Mouse (Mus musculus) hindbrain, embryonic 12.5 days (tissue): ENCODE measurements around the gene Pde2a. TPM values are rescaled to one million over a fixed set of nuclear protein-coding genes. Genes with fewer than 3 reads are reported as not detected.
A peak's percentile ranks its signal among the peaks of the same experiment; 100 is the strongest.

Experiments
- ATAC-seq: fragments of 200-750 bp; cut with Nextera tagmentation; 2 replicates; pipeline ENCODE4 v1.8.0; 2017; ENCODE audit warnings: moderate TSS enrichment; ENCODE audit not compliant: low FRiP score
- H3K27ac ChIP-seq: fragments of 300-500 bp; sonication (generic); 2 replicates; pipeline ENCODE4 v1.5.1; 2016; ENCODE audit warnings: mild to moderate bottlenecking
- H3K27me3 ChIP-seq: fragments of 300-500 bp; sonication (generic); 2 replicates; pipeline ENCODE4 v1.6.1; 2016; ENCODE audit warnings: mild to moderate bottlenecking
- H3K36me3 ChIP-seq: fragments of 300-500 bp; sonication (generic); 2 replicates; pipeline ENCODE4 v1.6.1; 2016; ENCODE audit warnings: mild to moderate bottlenecking
- H3K4me1 ChIP-seq: fragments of 300-500 bp; sonication (generic); 2 replicates; pipeline ENCODE4 v1.6.1; 2016
- H3K4me2 ChIP-seq: fragments of 300-500 bp; sonication (generic); replicated peaks from 2 replicates; pipeline ENCODE4 v1.6.1; 2016; ENCODE audit warnings: mild to moderate bottlenecking
- H3K4me3 ChIP-seq: fragments of 300-500 bp; sonication (generic); 2 replicates; pipeline ENCODE4 v1.5.1; 2016; ENCODE audit warnings: mild to moderate bottlenecking
- H3K9ac ChIP-seq: fragments of 300-500 bp; sonication (generic); 2 replicates; pipeline ENCODE4 v1.6.1; 2016; ENCODE audit warnings: mild to moderate bottlenecking, moderate library complexity
- H3K9me3 ChIP-seq: fragments of 300-500 bp; sonication (generic); replicated peaks from 2 replicates; pipeline ENCODE4 v1.6.1; 2016; ENCODE audit warnings: mild to moderate bottlenecking
- WGBS: fragments of 180-500 bp; shearing (Covaris S2); methylation state at CpG from one replicate; pipeline ENCODE4 v1.1.7; 2016; 5-methylcytosine and 5-hydroxymethylcytosine counted together
- polyA plus RNA-seq: library from polyadenylated mRNA; unstranded; fragments of >200 nt; fragmentation: Nextera tagmentation; extraction: Ambion mirVana; gene quantifications from 2 replicates; pipeline ENCODE4 v1.2.1, GENCODE M21; 2016

The Pde2a gene
- polyA plus RNA-seq, 1 experiment from 2014 or later: 26.9 TPM

- H3K9ac ChIP-seq: no peak overlapping the region
- no peaks in the 10 kb centered on the region; the same call in 1 of the 2 replicates for H3K4me1 ChIP-seq
- H3K27ac ChIP-seq: no peak overlapping the region
- no peaks in the 10 kb centered on the region for H3K9me3 ChIP-seq
- H3K36me3 ChIP-seq: no peaks in the 10 kb centered on the region
- H3K4me3 ChIP-seq: no peak overlapping the region
- ATAC-seq: peak; percentile 41; the same call in 1 of the 2 replicates
- H3K27me3 ChIP-seq: no peaks in the 10 kb centered on the region
- 63% methylated on average over 8 of the region's 8 CpGs for WGBS
- H3K4me2 ChIP-seq: no peak overlapping the region
These were observed 60.5 kb downstream of the Pde2a start for GRCm38 (mm10) chr7:101481872-101482498.

- H3K9ac ChIP-seq: no peak overlapping the region
- peak; percentile 66 for ATAC-seq
- no peak overlapping the region for H3K4me2 ChIP-seq
- no peaks in the 10 kb centered on the region; the same call in 1 of the 2 replicates for H3K4me1 ChIP-seq
- no peaks in the 10 kb centered on the region for H3K36me3 ChIP-seq
- no peak overlapping the region for H3K4me3 ChIP-seq
- 68% methylated on average over 9 of the region's 9 CpGs for WGBS
- no peaks in the 10 kb centered on the region for H3K27me3 ChIP-seq
- no peak overlapping the region for H3K27ac ChIP-seq
- H3K9me3 ChIP-seq: no peaks in the 10 kb centered on the region
These were observed 61.1 kb downstream of the Pde2a start for GRCm38 (mm10) chr7:101482499-101483081.

- Histone ChIP-seq H3K27me3 (no peaks in the 10 kb centered on the region), H3K4me1 (no peaks in the 10 kb centered on the region; the same call in 1 of the 2 replicates), H3K36me3 (no peaks in the 10 kb centered on the region), H3K9me3 (no peaks in the 10 kb centered on the region), H3K4me3 (no peak overlapping the region), H3K4me2 (no peak overlapping the region), H3K9ac (no peak overlapping the region), H3K27ac (no peak overlapping the region)
- no peak for ATAC-seq
- 75% methylated on average over 9 of the region's 9 CpGs for WGBS
These were observed 62.1 kb downstream of the Pde2a start for GRCm38 (mm10) chr7:101483498-101484115.

- no peaks in the 10 kb centered on the region; the same call in 1 of the 2 replicates for H3K4me1 ChIP-seq
- H3K4me2 ChIP-seq: no peak overlapping the region
- H3K4me3 ChIP-seq: no peak overlapping the region
- ATAC-seq: no peak
- no peak overlapping the region for H3K9ac ChIP-seq
- no peaks in the 10 kb centered on the region for H3K27me3 ChIP-seq
- no peak overlapping the region for H3K27ac ChIP-seq
- no peaks in the 10 kb centered on the region for H3K9me3 ChIP-seq
- no peaks in the 10 kb centered on the region for H3K36me3 ChIP-seq
- 82% methylated on average over 5 of the region's 5 CpGs for WGBS
These were observed 65.6 kb downstream of the Pde2a start for GRCm38 (mm10) chr7:101487102-101487501.

DNA sequence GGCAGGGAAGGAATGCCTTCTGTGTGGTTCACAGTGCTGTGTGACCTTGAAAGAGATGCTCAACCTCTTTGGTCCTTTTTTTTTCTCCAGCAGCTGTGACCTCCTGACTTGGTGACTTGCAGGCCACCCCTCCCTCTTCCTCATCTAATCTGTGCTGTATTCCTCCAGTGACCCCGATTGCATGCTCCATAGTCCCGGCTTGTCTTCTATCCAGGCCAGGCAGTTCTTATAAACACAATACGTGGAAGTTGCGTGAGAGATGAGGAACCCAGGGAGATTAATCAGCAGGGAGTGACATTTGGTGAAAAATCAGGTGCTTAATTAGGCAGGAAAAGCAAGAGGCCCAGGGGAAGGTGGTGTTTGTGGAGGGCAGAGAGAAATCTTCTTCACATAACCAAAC is 69.5 kb downstream of the Pde2a start:
- no peak overlapping the region for H3K9ac ChIP-seq
- no peaks in the 10 kb centered on the region for H3K36me3 ChIP-seq
- H3K9me3 ChIP-seq: no peaks in the 10 kb centered on the region
- no peaks in the 10 kb centered on the region for H3K4me1 ChIP-seq
- no peak overlapping the region for H3K27ac ChIP-seq
- ATAC-seq: no peak
- H3K27me3 ChIP-seq: no peaks in the 10 kb centered on the region
- H3K4me3 ChIP-seq: no peak overlapping the region
- H3K4me2 ChIP-seq: no peak overlapping the region
- 52% methylated on average over 4 of the region's 4 CpGs for WGBS

DNA sequence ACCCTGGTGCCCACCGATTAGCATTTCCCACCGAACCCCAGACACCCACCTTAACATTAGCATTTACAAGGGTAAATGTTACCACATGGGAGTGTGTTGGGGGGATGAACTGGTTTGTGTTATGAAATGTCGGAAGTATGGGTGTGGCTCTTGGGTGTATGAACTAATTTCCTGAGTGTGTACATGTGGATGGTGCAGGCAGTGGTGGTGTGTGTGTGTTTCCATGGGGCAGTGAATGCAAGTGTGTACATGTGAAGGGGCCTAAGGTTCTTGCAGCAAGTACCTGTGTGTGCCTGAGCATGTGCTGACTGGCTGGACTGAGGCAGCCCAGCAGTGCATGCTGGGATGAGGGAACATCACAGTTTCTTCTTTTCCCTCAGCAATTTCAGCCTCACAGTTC is 76.9 kb downstream of the Pde2a start:
- no peak for ATAC-seq

DNA sequence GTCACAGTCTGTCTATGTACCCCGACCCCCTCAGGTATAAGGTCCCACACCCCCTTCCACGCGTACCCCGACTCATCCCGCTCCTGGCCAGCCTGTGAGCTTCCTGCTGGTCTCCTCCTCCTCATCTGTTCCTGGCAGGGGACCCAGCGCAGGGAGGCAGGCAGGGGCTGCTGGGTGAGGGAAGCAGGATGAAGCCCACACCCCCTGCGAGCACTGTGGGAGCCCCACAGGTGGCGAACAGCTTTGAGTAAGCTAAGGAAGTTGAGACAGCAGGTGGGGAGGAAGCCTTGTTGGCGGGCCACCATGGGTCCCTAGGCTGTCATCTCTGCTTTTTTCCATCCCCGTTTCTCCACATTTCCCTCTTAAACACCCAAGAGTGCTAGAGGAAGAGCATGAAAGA is 77.8 kb downstream of the Pde2a start:
- Histone ChIP-seq H3K27ac (no peak overlapping the region), H3K4me1 (peaks cover 1% of the 10 kb centered on the region), H3K4me3 (no peak overlapping the region), H3K27me3 (peaks cover 23% of the 10 kb centered on the region), H3K9ac (no peak overlapping the region), H3K36me3 (no peaks in the 10 kb centered on the region), H3K4me2 (no peak overlapping the region), H3K9me3 (no peaks in the 10 kb centered on the region)
- no peak for ATAC-seq
- 49% methylated on average over 10 of the region's 10 CpGs for WGBS

More for the DNA sequence above, 76.9 kb downstream of the Pde2a start:
- H3K4me3 ChIP-seq: no peak overlapping the region
- H3K27ac ChIP-seq: no peak overlapping the region
- H3K9me3 ChIP-seq: no peaks in the 10 kb centered on the region
- H3K4me2 ChIP-seq: no peak overlapping the region
- no peak overlapping the region for H3K9ac ChIP-seq
- H3K4me1 ChIP-seq: no peaks in the 10 kb centered on the region
- no peaks in the 10 kb centered on the region for H3K36me3 ChIP-seq
- peaks cover 15% of the 10 kb centered on the region for H3K27me3 ChIP-seq
- WGBS: 91% methylated on average over 3 of the region's 3 CpGs

DNA sequence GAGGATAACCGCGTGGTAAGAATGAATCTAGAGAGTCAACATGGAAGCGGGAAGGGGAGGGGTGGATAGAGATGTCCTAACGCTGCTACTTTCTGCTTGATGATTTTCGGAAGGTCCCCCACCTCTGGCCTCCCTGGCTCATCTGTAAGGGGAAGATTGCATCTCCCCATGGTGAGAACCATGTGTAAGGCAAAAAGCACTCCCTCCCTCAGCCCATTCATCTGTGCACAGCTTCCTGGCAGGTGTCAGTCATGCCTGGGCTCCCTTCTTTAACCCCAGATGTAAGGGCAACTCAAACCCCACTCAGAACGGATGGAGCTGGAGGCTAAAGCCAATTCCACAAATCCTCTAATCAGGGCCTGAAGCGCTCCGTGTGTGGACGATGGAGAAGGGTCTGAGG is 78.2 kb downstream of the Pde2a start:
- Histone ChIP-seq H3K4me2 (no peak overlapping the region), H3K9me3 (no peaks in the 10 kb centered on the region), H3K4me3 (no peak overlapping the region), H3K4me1 (peaks cover 4% of the 10 kb centered on the region), H3K9ac (no peak overlapping the region), H3K27me3 (peaks cover 28% of the 10 kb centered on the region), H3K27ac (no peak overlapping the region), H3K36me3 (no peaks in the 10 kb centered on the region)
- no peak for ATAC-seq
- WGBS: 71% methylated on average over 9 of the region's 9 CpGs

GRCm38 (mm10) chr7:101501236-101501635 is 79.7 kb downstream of the Pde2a start:
- WGBS: 84% methylated on average over 6 of the region's 6 CpGs
- ATAC-seq: no peak
- Histone ChIP-seq H3K9me3 (no peaks in the 10 kb centered on the region), H3K4me1 (peaks cover 4% of the 10 kb centered on the region), H3K36me3 (no peaks in the 10 kb centered on the region), H3K27ac (no peak overlapping the region), H3K4me3 (no peak overlapping the region), H3K9ac (no peak overlapping the region), H3K4me2 (no peak overlapping the region), H3K27me3 (peaks cover 40% of the 10 kb centered on the region)

GRCm38 (mm10) chr7:101501675-101502074 is 80.2 kb downstream of the Pde2a start:
- Histone ChIP-seq H3K36me3 (no peaks in the 10 kb centered on the region), H3K4me2 (no peak overlapping the region), H3K27me3 (peaks cover 40% of the 10 kb centered on the region), H3K9ac (no peak overlapping the region), H3K4me3 (no peak overlapping the region), H3K27ac (no peak overlapping the region), H3K4me1 (peaks cover 4% of the 10 kb centered on the region), H3K9me3 (no peaks in the 10 kb centered on the region)
- ATAC-seq: no peak
- 67% methylated on average over 6 of the region's 6 CpGs for WGBS

DNA sequence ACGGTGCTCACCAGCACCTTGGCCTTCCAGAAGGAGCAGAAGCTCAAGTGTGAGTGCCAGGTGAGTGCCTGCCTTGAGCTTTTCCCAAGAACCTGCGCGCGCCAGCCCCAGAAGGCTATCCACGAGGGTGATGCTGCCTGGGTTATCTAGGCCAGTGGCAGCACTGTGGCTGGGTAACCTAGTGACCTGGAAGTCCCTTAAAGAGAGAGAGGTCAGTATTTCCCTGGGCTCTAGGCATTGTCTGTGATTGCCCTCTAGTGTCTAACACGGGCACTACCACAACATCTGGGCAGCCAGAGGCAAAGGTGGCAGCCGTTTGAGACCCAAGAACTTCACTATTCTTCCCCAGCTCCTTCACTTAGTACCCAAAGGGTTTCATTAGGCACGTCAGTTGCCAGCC is 81.9 kb downstream of the Pde2a start:
- Histone ChIP-seq H3K4me3 (no peak overlapping the region), H3K27me3 (peaks cover 36% of the 10 kb centered on the region), H3K36me3 (no peaks in the 10 kb centered on the region), H3K4me2 (no peak overlapping the region), H3K27ac (no peak overlapping the region), H3K4me1 (peaks cover 4% of the 10 kb centered on the region), H3K9ac (no peak overlapping the region), H3K9me3 (no peaks in the 10 kb centered on the region)
- ATAC-seq: no peak
- WGBS: 26% methylated on average over 8 of the region's 8 CpGs

DNA sequence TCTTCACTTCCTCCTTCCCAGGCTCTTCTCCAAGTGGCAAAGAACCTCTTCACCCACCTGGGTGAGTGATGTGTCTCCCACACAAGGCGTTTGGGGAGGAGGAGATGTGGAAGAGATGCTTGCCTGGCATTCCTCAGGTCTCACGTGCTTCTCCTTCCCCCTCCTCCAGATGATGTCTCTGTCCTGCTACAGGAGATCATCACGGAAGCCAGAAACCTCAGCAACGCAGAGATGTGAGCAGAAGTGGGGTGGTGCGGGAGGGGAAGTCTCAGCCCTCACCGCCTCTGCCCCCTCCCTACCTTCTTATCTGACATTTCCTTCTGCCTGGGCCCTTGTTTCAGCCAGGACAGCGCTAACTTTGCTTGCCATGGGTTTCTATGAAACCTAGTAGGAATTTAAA is 82.3 kb downstream of the Pde2a start:
- Histone ChIP-seq H3K36me3 (no peaks in the 10 kb centered on the region), H3K27ac (no peak overlapping the region), H3K4me3 (no peak overlapping the region), H3K9ac (no peak overlapping the region), H3K4me1 (peaks cover 5% of the 10 kb centered on the region), H3K27me3 (peaks cover 36% of the 10 kb centered on the region), H3K9me3 (no peaks in the 10 kb centered on the region), H3K4me2 (no peak overlapping the region)
- ATAC-seq: no peak
- WGBS: 52% methylated on average over 7 of the region's 7 CpGs

GRCm38 (mm10) chr7:101504507-101504906 is 83.0 kb downstream of the Pde2a start:
- Histone ChIP-seq H3K27ac (no peak overlapping the region), H3K4me2 (peak overlapping the region; percentile 46), H3K4me3 (peak overlapping the region; percentile 17), H3K27me3 (peaks cover 32% of the 10 kb centered on the region), H3K4me1 (peaks cover 9% of the 10 kb centered on the region), H3K9ac (no peak overlapping the region), H3K36me3 (no peaks in the 10 kb centered on the region), H3K9me3 (no peaks in the 10 kb centered on the region)
- WGBS: 7% methylated on average over 24 of the region's 24 CpGs
- ATAC-seq: 0 out of 2 replicates have a peak, but pooled peaks have one; percentile 15
